Mouse (Mus musculus): ENCODE results near the gene Tmem8. TPM values are rescaled to one million over a fixed set of nuclear protein-coding genes. Genes with fewer than 3 reads are reported as not detected.
"Not testable (repeated sequence)": the region's sequence is repeated elsewhere in the genome, so short reads cannot be mapped to it uniquely, and the experiment has no call there.

Gene Tmem8
- total RNA-seq, 2 experiments from 2014 or later, result 11.0 to 11.3 TPM

DNA sequence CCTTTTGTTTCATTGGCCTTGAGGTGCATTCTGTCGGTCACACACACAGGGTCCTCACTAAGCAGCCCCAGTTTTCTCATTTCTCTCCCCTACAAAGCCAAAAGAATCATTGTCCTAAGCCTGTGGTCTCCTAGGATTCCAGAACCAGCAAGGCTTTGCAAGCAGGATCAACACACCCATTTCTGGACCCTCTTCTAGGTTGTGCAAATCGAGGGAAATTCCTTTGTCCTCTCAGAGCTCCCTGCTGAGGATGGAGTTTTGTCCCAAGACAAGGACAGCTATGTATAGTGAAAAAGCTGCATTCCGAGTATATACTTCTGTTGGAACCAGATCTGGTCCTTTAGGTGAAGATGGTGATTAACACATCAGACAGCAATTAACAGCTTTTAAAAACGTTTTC is 2.9 kb upstream of the Tmem8 start:
- DNase-seq (ENCODE audit: low spot score in 2 of 2), result no peak

DNA sequence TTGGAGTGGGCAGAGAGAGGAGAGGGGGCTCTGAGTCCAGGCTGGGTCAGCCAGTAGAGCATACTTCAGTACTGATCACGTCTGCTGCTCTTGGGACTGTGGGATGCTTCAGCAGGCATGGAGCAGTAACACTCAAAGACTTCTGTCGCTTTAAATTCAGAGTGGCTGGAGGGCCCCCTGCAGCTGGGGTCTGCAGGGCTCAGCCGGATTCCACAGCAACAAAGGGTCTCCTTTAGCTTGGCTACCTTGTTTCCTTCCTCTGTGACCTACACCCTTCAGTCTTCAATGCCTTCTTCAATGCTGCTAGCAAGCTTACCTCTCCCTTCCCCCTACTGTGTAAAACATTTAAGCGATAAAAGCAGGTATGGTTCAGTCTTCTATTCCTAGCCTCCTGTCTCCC is 2.1 kb upstream of the Tmem8 start:
- DNase-seq (ENCODE audit: low spot score in 2 of 2), result no peak

DNA sequence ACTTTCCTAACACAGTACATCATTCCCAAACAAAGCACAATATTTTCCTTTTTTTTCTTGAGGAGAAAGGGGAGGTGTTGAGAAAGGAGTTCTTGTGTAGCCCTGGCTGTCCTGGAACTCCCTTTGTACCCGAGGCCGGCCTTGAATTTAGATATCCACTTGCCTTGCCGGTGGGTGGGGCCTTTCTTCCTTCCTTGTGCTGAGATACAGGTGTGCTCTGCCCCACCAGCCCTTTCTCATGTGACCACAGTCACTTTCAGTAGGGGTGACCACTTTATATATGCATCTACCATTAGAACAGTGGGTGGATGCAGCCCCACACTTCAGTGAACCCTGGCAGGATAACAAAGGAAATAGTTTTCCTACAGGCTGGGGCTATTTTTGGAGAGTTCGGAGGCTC is 1.4 kb upstream of the Tmem8 start:
- DNase-seq (ENCODE audit: low spot score in 2 of 2), result no peak

DNA sequence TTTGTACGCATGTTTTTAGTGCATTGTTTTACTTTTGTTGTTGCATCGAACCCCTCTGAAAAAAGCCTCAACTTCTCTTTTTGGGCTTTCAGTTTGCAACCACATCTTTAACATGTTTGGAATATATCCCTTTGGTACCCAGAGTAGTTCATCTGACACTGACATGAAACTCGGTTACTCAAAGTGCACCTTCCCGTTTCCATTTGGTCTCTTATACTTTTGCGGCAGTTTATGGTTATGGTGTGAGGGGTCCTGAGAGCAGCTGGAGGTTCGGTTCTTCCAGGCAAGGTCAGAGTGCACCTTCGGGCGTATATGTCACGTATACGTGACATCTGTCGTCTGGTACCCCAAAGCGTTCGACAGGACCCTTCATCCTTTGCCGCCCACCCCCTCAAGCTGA is 348 bp upstream of the Tmem8 start:
- DNase-seq (ENCODE audit: low spot score in 2 of 2), result no peak

DNA sequence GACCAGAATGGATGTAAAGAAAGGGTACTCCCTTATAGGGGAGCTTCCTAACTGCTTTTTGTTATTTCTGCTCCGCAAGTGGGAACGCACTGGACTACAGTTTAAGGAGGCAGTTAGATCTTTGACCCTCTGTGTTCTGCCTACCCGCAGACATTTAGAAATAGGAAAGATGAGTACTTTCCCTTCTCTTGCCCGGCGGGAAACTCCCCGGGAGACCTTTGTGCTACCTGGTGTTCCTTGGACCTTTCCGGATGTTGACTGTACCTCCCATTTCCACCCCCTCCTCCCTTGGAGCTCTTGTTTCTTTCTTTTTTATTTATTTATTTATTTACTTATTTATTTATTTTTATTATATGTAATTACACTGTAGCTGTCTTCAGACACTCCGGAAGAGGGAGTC is 962 bp downstream of the Tmem8 start:
- DNase-seq (ENCODE audit: low spot score in 2 of 2), result no peak

DNA sequence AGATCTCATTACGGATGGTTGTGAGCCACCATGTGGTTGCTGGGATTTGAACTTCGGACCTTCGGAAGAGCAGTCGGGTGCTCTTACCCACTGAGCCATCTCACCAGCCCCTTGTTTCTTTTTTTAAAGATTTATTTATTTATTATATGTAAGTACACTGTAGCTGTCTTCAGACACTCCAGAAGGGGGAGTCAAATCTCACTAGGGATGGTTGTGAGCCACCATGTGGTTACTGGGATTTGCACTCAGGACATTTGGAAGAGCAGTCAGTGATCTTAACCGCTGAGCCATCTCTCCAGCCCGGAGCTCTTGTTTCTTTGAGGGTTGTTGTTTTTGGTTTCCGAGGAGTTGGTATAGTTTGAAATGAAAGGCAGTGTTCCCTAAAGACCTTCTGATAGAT is 1.4 kb downstream of the Tmem8 start:
- not testable (repeated sequence) for DNase-seq (ENCODE audit: low spot score in 2 of 2)

DNA sequence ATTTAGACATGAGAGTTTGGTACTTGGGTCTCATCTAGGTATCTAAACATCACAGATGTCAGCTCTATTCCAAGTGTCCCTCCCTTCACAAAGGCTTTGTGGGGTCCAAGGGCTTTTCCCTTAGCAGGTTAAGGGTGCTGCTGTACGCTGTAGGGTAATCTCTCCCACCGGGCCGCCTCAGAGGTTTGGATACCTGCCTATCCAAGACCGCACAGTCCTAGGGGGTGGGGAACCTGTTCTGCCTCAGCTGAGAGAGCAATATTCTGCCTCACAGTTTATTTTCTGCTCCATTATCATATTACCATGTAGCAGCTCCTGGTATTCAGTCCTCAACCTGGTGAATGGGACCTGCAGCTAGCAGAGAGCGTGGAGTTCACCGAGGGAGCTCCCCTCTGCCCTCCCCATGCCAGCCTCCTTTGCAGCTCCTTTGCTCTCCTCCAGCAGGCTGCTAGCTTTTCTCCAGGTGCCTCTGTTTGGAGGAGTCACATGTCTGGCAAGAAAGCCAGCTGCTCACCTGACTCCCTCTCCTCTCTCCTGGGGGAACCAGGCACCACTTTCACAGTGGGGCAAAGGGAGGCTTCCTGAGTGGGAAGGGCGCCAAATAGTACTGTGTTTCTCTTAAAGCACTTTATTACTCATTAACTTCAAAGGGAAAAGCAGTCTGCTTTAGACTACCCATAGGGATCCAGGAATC is 2.3 kb downstream of the Tmem8 start:
- no peak for DNase-seq (ENCODE audit: low spot score in 2 of 2)

DNA sequence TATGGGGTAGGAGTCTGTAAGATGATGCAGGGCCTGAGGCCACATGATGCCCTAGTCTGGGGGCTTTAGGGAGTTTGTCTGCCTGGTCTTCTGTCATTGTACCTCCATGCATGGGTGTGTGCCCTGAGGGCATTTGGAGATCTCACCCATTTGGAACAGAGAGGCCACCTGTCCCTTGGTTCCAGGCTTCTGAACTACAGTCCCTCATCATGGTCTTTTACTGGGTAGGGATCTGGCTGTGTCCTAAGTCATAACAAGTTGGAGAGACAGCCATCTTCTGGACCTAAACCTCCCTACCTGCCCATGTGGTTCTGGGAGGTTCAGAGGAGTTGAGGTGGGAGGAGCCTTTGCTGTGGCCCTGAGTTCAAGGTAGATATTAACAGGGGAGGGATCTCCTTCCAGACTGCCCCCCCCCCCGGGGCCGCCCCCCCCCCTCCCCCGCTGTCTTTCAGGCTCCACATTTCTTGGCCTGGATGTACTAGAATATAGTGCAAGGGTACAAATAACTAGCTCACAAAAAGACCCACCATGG is 2.9 kb downstream of the Tmem8 start:
- no peak for DNase-seq (ENCODE audit: low spot score in 2 of 2)

DNA sequence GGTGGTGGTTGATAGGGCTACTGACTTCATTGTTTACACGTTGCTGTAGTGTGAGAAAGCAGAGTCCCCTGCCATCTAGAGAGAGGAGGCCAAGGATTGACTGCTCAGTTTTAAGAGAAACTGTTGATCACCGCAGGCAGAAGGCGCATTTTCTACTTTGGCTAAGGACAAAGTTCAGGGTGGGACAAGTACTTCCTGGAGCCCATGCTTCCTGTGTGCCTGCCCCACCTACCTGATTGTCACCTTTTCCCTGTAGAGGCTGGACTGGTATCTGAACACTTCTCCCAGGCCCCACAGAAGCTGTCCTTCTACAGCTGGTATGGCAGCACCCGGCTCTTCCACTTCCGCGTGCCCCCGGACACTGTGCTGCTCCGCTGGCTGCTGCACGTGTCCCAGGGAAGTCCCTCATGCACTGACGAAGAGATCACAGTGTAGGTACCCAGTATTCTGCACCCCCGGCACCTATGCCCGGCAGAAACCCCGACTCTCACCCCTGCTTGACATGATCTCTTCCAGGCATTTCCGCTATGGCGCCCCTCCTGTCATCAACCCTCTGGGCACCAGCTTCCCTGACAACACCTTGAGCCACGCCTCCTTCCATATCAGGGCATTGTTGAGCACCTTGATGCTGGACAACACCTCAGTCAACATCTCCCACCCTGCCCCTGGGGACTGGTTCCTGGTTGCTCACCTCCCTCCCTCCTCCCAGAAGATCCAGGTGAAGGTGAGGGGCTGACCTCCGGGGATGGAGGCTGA is 3.6 kb downstream of the Tmem8 start:
- DNase-seq (ENCODE audit: low spot score in 2 of 2), result no peak

DNA sequence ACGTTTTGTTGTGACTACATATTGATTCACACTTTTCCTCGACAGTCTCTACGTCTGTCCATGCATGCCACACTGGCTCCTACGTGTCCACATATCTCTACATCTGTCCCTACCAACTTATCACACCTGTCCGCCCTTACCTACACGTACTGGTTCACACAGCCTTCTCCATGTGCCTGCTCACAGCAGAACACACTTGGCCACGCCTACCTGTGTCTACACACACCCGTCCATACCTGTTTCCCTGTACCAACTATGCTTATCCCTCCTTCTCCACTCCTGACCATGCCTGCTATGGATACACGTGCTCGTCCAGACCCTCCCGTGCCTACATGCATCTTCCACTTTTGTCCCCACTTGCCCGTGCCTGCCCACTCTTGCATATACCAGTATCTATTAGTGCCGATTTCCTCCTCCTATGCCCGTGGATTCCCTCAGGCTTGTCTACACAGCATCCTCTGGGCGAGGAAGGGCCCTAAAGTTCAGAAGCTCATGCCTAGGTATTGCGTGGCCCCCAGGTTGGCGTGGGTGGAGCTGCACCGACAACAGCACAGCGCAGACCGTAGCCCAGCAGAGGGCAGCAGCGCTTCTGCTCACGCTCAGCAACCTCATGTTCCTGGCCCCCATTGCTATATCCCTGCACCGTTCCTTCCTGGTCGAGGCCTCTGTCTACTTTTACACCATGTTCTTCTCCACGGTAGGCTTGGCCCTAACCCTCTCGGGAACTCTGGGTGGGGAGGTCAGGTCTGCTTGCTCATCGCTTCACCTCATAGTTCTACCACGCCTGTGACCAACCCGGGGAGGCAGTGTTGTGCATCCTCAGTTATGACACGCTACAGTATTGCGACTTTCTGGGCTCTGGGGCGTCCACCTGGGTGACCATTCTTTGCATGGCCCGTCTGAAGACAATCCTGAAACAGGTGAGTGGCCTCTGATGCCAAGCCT is 6.9 kb downstream of the Tmem8 start:
- peak; percentile 40 to 44 for DNase-seq (ENCODE audit: low spot score in 2 of 2)

DNA sequence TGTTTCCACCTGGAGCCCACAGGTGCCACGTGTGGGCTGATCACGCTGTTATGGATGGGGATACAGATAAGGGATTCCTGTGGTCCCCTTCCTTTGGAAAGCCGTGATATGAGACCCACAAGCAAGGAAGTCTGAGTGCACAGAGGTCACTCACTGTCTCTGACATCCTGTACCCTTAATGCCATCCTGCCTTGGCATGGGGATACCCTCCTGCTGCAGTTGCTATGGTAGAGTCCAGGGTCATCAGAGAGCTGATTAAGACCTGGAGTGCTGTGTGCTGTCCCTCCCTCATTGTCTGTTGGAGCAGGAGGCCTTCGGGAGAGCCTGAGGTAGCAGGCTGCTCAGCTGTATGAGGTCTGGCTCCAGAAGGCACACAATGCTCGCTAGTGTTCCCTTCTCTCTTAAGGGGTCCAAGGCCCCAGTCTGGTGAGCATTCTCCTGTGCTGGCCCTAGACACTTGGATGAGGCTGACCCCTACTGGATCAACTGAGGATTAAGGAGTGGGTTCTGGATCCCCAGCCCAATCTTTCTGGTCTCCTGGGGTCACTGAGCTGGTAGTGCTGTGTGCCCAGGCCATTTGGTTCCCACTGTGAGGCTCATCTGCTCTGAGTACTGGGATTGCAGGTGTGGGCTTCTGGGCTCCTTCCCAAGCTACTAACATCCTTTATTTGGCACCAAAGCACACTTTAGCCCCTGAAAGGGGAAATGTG is 9.5 kb downstream of the Tmem8 start:
- no peak for DNase-seq (ENCODE audit: low spot score in 2 of 2)

DNA sequence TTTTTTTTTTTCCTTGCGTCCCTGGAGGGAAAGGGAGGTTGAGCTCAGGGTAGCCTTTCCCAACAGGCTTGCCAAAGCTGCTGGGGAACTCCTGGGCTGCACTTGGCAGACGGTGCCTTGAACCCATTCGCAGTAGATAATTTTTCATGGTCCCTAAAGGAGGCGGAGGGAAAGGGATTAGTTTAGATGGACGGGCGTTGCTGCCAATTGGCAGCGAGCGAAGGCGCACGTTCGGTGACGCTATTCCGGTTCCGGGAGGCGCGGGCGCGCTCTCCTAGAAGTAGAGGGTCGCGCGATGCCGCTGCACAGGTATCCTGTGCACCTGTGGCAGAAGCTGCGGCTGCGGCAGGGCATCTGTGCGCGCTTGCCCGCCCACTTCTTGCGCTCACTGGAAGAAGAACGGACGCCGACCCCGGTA is 10.2 kb downstream of the Tmem8 start, which contains the start of gene Mrpl28:
Gene Mrpl28 (plus strand): TSS at position 234 of the 418 bp plus-strand sequence.
- DNase-seq (ENCODE audit: low spot score in 2 of 2), result peak; percentile 84 to 94

DNA sequence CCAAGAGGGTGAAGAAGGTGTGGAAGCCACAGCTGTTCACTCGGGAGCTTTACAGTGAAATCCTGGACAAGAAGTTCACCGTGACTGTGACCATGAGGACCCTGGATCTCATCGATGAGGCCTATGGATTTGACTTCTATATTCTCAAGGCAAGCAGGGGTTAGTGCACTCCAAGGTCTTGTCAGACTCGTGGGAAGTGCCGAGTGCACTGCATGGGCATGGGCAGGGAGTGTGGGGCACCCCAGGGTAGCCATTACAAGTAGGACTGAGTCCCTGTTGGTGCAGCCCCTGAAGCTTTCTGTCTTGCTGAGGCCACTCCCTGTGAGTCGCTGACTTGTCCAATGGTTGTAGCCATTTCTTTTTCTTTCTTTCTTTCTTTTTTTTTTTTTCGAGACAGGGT is 11.5 kb downstream of the Tmem8 start:
- no peak for DNase-seq (ENCODE audit: low spot score in 2 of 2)

DNA sequence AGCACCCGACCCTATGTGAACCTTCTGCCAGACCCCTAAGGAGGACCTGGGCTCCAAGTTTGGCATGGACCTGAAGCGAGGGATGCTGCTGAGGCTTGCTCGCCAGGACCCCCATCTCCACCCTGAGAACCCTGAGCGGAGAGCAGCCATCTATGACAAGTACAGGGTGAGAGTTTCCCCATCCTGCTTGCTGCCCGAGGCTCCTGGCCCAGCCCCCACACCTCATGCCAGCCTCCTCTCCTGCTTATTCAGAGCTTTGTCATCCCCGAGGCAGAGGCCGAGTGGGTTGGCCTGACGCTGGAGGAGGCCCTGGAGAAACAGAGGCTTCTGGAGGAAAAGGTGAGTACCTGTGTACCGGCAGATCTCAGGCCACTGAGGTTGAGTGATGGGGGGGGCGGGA is 12.1 kb downstream of the Tmem8 start:
- no peak for DNase-seq (ENCODE audit: low spot score in 2 of 2)

DNA sequence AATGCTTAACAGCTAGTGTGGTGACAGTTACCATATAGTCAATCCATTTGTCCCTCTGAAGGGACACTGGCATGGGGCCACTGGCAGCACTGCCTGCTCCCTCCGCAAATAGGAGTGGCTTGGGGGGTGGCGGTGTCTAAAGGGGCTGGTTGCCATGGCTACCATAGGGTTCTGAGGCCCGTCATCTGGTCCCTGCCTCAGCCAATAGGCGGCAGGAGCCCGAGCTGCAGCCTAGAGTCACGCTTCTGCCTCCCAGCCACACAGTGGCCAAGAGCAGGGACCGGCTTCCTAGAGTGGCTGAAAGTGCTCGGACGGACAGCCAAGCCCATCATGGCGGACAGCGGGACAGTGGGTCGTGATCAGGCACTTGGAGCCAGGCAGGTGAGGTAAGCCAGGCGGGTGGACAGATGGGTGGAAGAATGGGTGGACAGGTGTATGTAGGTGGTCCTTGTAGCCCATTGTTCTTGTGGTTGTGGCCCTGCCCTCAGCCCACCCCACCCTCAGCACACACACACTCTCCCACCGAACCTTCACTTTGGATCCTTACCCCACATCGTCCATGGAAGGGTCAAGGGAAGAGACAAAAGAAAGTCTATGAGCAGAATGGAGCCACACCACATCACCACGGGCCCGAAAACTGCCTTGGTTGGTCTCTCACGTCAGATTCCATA is 18.1 kb downstream of the Tmem8 start:
- no peak for DNase-seq (ENCODE audit: low spot score in 2 of 2)

DNA sequence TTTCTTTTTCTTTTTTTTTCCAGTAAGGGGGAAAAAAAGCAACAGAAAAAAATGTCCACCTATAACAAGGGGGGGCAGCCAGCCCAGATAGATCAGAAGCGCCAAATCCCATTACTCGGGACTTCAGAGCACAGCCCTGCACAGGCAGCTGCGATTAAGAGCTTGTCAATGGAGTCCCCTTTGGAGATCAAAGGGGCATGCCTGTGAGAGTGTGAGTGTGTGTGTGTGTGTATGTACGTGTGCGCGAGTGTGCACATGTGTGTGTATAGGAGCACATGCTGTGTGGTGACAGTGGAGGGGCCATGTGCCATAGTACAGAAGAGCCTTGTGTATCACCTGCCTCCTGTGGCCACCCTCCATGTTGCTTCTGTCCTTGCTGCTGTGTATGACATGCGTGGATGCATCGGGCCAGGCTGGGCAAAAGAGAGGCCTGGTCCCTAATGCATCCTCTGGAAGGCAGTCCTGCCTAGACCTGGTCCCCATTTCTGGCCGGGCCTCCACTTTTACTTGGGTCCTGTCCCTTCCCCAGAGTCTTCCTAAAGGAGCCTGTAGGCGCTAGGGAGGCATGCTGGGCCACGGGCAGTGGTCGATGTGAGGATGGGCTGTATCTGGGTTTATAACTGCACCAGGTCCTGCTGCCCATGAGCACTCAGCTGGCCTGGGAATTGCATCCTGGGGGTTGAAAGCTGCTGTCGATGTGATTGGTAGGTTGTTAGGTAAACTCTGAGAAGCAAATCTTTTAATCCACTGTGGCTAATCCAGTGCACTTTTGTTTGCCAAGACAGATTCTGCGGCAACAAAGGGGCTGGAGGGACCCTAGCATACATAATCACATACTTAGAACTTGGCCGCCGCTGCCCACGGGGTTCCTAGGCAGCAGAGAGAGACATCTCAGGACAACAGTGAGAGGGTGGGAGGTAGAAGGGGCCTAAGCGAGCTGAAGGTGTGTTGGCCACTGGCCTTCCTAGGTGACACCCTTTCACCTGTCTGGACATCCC is 19.1 kb downstream of the Tmem8 start:
- DNase-seq (ENCODE audit: low spot score in 2 of 2), result no peak

DNA sequence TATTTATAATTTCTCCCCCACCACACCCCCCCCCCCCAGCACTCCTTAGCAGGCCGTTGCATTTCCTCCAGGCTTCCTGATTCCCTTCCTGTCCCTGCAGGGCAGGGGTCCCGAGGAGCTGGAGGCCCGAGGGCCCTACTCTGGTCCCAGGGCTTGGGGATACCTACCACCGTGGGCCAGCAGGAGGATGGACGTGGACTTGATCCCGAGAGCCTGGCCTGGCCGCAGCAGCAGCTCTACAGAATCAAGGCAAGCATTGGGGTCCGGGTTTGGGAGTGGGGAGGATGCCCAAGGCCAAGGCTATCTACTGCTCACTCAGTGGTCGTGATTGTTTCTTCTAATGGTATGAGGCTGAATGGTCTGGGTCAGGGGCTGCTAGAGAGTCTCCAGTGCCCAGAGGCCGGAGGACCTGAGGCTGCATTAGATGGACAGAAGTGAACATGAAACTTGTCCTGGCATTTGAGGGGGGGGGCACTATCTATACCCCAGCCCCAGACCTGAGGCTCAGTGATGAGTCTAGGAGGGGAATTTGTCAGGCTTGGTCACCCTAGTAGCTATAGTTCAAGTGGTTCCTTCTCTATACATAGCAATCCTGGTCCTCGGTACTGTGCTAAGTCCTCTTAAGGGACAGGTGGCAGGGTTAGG is 24.1 kb downstream of the Tmem8 start:
- no peak for DNase-seq (ENCODE audit: low spot score in 2 of 2)

DNA sequence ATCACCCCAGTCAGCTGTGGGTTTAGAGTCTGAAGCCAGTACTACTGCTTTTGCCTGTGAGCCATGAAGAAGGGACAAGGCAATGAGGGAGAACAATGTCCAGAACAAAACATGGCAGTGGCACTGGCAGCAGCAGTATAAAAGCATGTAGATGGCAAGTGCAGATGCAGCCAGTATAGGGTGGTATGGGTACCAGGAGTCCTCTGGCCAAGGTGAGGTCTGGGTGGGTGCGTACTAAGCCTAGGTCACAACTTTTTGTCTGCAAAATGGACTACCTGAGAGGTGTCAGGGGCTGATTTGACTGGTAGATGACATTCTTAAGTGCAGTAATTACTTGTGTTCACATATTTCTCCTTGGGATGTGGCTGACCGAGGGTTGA is 24.6 kb downstream of the Tmem8 start:
- no peak for DNase-seq (ENCODE audit: low spot score in 2 of 2)
